Mouse (Mus musculus) testis, adult 2 months (tissue): ENCODE results near the gene Arfip1.

ENCODE experiments used
- CTCF ChIP-seq: fragments of 200-500 bp; IDR thresholded peaks from 2 replicates; pipeline ENCODE4 v1.5.1; 2012; ENCODE audit warnings: low read depth, mild to moderate bottlenecking, inconsistent platforms, low read length, moderate library complexity; ENCODE audit not compliant: control insufficient read depth, insufficient read depth, insufficient replicate concordance
- POLR2A ChIP-seq: fragments of 200-500 bp; IDR thresholded peaks from 2 replicates; pipeline ENCODE4 v1.6.1; 2012; ENCODE audit warnings: low read depth, mild to moderate bottlenecking, inconsistent platforms, low read length, moderate library complexity; ENCODE audit not compliant: control insufficient read depth

DNA sequence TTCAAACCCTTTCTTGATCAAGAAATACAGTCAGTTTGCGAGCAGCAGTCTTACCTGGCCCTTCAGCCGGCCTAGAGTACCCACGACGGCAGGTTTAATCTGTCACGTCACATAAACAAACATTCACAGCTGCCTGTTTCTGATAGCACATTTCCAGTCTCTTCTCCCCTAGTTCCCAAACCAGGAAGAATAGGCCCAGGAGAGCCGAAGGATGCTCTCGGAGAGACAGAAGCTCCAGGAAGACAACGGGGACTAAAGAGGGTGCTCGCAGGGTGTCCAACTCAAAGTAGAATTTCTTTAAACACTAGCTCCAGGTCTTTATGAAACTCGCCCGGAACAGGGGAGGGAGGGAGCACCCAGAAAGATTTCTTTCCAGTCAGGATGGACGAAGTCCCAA lies 103.5 kb downstream of the Arfip1 start:
- TF ChIP-seq CTCF (no peak), POLR2A (no peak)
